Mouse (Mus musculus): ENCODE data around the gene Rnf216. TPM values are rescaled to one million over a fixed set of nuclear protein-coding genes. Genes with fewer than 3 reads are reported as not detected.

Gene Rnf216
- total and polyA plus RNA-seq, 3 experiments, result 16.4 to 123 (median 30.8) TPM

GRCm38 (mm10) chr5:142953641-142954040, 159.2 kb downstream of the Rnf216 start:
- H3K27me3 ChIP-seq (ENCODE audit: control insufficient read depth in 1 of 2, insufficient read depth in 2 of 2, low read length in 2 of 2), result 0 out of 4 replicates have a peak, but pooled peaks cover 0 to 2% of the 10 kb centered on the region in 2 experiments
- H3K9ac ChIP-seq (ENCODE audit: control insufficient read depth, low read depth, low read length, poor library complexity, severe bottlenecking), result no peak overlapping the region
- no peak for TF ChIP-seq RCOR1 (IDR thresholded peaks at IDR 0.05; ENCODE audit: low read depth, low read length)
- TF ChIP-seq NELFE (IDR thresholded peaks at IDR 0.05; ENCODE audit: low read depth, low read length), result no peak
- TF ChIP-seq POLR2AphosphoS2 (IDR thresholded peaks at IDR 0.05; ENCODE audit: low read length), result no peak
- TF ChIP-seq MYC (IDR thresholded peaks at IDR 0.05; ENCODE audit: low read depth, low read length), result no peak
- TF ChIP-seq EP300 (IDR thresholded peaks at IDR 0.05; ENCODE audit: low read depth in 1 of 2, low read length in 2 of 2), result no peak
- TF ChIP-seq ZC3H11A (IDR thresholded peaks at IDR 0.05; ENCODE audit: low read depth, low read length), result no peak
- TF ChIP-seq UBTF (IDR thresholded peaks at IDR 0.05; ENCODE audit: borderline replicate concordance, insufficient read depth, low read depth, low read length), result no peak
- no peak for TF ChIP-seq KAT2A (conservative IDR thresholded peaks at IDR 0.05; ENCODE audit: low read depth, low read length)
- TF ChIP-seq MAZ (IDR thresholded peaks at IDR 0.05; ENCODE audit: low read depth, low read length), result no peak
- TF ChIP-seq USF1 (IDR thresholded peaks at IDR 0.05; ENCODE audit: low read depth, low read length), result no peak
- no peak for TF ChIP-seq MAFK (IDR thresholded peaks at IDR 0.05; ENCODE audit: borderline replicate concordance, low read depth, low read length)
- no peak for TF ChIP-seq TAL1 (IDR thresholded peaks at IDR 0.05; ENCODE audit: low read length)
- no peak for TF ChIP-seq USF2 (IDR thresholded peaks at IDR 0.05; ENCODE audit: borderline replicate concordance in 1 of 2, insufficient read depth in 1 of 2, low read depth in 1 of 2, low read length in 2 of 2)
- TF ChIP-seq BHLHE40 (IDR thresholded peaks at IDR 0.05; ENCODE audit: borderline replicate concordance, low read depth, low read length), result no peak
- TF ChIP-seq POLR2AphosphoS5 (IDR thresholded peaks at IDR 0.05; ENCODE audit: borderline replicate concordance, low read depth, low read length), result no peak
- TF ChIP-seq ELF1 (IDR thresholded peaks at IDR 0.05; ENCODE audit: low read depth, low read length), result no peak
- no peaks in the 10 kb centered on the region for H3K79me2 ChIP-seq (ENCODE audit: control insufficient read depth, insufficient read depth, low read length, poor library complexity)
- H3K4me3 ChIP-seq (ENCODE audit: control insufficient read depth in 1 of 2, insufficient read depth in 1 of 2, low read depth in 2 of 2, low read length in 2 of 2), result no peak overlapping the region
- DNase-seq (ENCODE audit: low read depth, low spot score), result no peak
- H3K9me3 ChIP-seq (replicated peaks; ENCODE audit: insufficient read depth, low read length), result no peaks in the 10 kb centered on the region
- no peak overlapping the region for H3K27ac ChIP-seq (ENCODE audit: control insufficient read depth, low read depth, low read length)
- H3K36me3 ChIP-seq (ENCODE audit: control insufficient read depth in 1 of 2, insufficient read depth in 2 of 2, low read length in 2 of 2), result no peaks in the 10 kb centered on the region
- H3K4me1 ChIP-seq (ENCODE audit: control insufficient read depth in 1 of 2, insufficient read depth in 2 of 2, low read length in 2 of 2), result no peaks in the 10 kb centered on the region

GRCm38 (mm10) chr5:142950405-142950804, 162.4 kb downstream of the Rnf216 start:
- no peak overlapping the region for H3K27ac ChIP-seq (ENCODE audit: control insufficient read depth, low read depth, low read length)
- DNase-seq (ENCODE audit: low read depth, low spot score), result no peak
- H3K79me2 ChIP-seq (ENCODE audit: control insufficient read depth, insufficient read depth, low read length, poor library complexity), result no peaks in the 10 kb centered on the region
- H3K4me3 ChIP-seq (ENCODE audit: control insufficient read depth in 1 of 2, insufficient read depth in 1 of 2, low read depth in 2 of 2, low read length in 2 of 2), result no peak overlapping the region
- H3K9ac ChIP-seq (ENCODE audit: control insufficient read depth, low read depth, low read length, poor library complexity, severe bottlenecking), result no peak overlapping the region
- H3K36me3 ChIP-seq (ENCODE audit: control insufficient read depth in 1 of 2, insufficient read depth in 2 of 2, low read length in 2 of 2), result no peaks in the 10 kb centered on the region
- H3K27me3 ChIP-seq (ENCODE audit: control insufficient read depth in 1 of 2, insufficient read depth in 2 of 2, low read length in 2 of 2), result 0 out of 4 replicates have a peak, but pooled peaks cover 0 to 2% of the 10 kb centered on the region in 2 experiments
- no peaks in the 10 kb centered on the region for H3K9me3 ChIP-seq (replicated peaks; ENCODE audit: insufficient read depth, low read length)
- no peaks in the 10 kb centered on the region for H3K4me1 ChIP-seq (ENCODE audit: control insufficient read depth in 1 of 2, insufficient read depth in 2 of 2, low read length in 2 of 2)
- TF ChIP-seq MAZ (IDR thresholded peaks at IDR 0.05; ENCODE audit: low read depth, low read length) (no peak), MYC (IDR thresholded peaks at IDR 0.05; ENCODE audit: low read depth, low read length) (no peak), ELF1 (IDR thresholded peaks at IDR 0.05; ENCODE audit: low read depth, low read length) (no peak), MAFK (IDR thresholded peaks at IDR 0.05; ENCODE audit: borderline replicate concordance, low read depth, low read length) (no peak), GABPA (IDR thresholded peaks at IDR 0.05; ENCODE audit: low read depth, low read length) (no peak), SMC3 (IDR thresholded peaks at IDR 0.05; ENCODE audit: low read depth, low read length) (no peak), MAX (IDR thresholded peaks at IDR 0.05; ENCODE audit: low read length) (no peak), ZKSCAN1 (IDR thresholded peaks at IDR 0.05; ENCODE audit: low read depth, low read length) (no peak), TAL1 (IDR thresholded peaks at IDR 0.05; ENCODE audit: low read length) (no peak)
